Mouse (Mus musculus): ENCODE measurements around the gene Fstl3. TPM values are rescaled to one million over a fixed set of nuclear protein-coding genes. Genes with fewer than 3 reads are reported as not detected.

Fstl3 gene
- polyA plus RNA-seq (2012; rRNA removed), result 20.3 and 35.5 TPM in 2 replicates

GRCm38 (mm10) chr10:79777103-79777531 lies at the start of gene Fstl3:
Gene Fstl3 (plus strand): TSS chr10:79777272.

GRCm38 (mm10) chr10:79745898-79746773 lies 30.9 kb upstream of the Fstl3 start, which contains the start of gene Polrmt:
Gene Polrmt (minus strand): TSS chr10:79746581.

GRCm38 (mm10) chr10:79754856-79755516 lies 22.1 kb upstream of the Fstl3 start, which contains the start of gene Fgf22:
Gene Fgf22 (plus strand): TSS chr10:79755076.

GRCm38 (mm10) chr10:79766508-79767325 lies 10.4 kb upstream of the Fstl3 start, which contains the start of gene Rnf126:
Gene Rnf126 (minus strand): TSS chr10:79766952.

GRCm38 (mm10) chr10:79790861-79791260 lies 13.8 kb downstream of the Fstl3 start, which contains the start of gene Prss57:
Gene Prss57 (minus strand): TSS chr10:79790961.

GRCm38 (mm10) chr10:79793051-79793737 lies 16.1 kb downstream of the Fstl3 start, which contains the start of gene Palm:
Gene Palm (plus strand): TSS chr10:79793572.

GRCm38 (mm10) chr10:79820782-79821181 lies 43.7 kb downstream of the Fstl3 start, which contains the start of gene Misp:
Gene Misp (plus strand): TSS chr10:79820989.

Other genes with a start within 250 kb of the Fstl3 start
- 78.7 and 106 TPM in 2 replicates for gene Plpp2, start 243.5 kb upstream of the Fstl3 start, polyA plus RNA-seq (2012; rRNA removed)
- gene Mier2, start 222.1 kb upstream of the Fstl3 start, polyA plus RNA-seq (2012; rRNA removed), result 60.5 and 88.5 TPM in 2 replicates
- not detected in 2 replicates for gene Theg, start 189.9 kb upstream of the Fstl3 start, polyA plus RNA-seq (2012; rRNA removed)
- gene C2cd4c, start 163.2 kb upstream of the Fstl3 start, polyA plus RNA-seq (2012; rRNA removed), result 0.13 and 0.18 TPM in 2 replicates
- gene Shc2, start 139.4 kb upstream of the Fstl3 start, polyA plus RNA-seq (2012; rRNA removed), result 1.6 TPM in 2 replicates
- gene Odf3l2, start 131.5 kb upstream of the Fstl3 start, polyA plus RNA-seq (2012; rRNA removed), result not detected in 2 replicates
- 2.3 and 3.5 TPM in 2 replicates for gene Madcam1, start 112.7 kb upstream of the Fstl3 start, polyA plus RNA-seq (2012; rRNA removed)
- 46.3 and 70.6 TPM in 2 replicates for gene Tpgs1, start 107.9 kb upstream of the Fstl3 start, polyA plus RNA-seq (2012; rRNA removed)
- 128 and 187 TPM in 2 replicates for gene Cdc34, start 95.1 kb upstream of the Fstl3 start, polyA plus RNA-seq (2012; rRNA removed)
- 0.40 and 0.49 TPM in 2 replicates for gene Gzmm, start 88.3 kb upstream of the Fstl3 start, polyA plus RNA-seq (2012; rRNA removed)
- gene Bsg, start 72.8 kb upstream of the Fstl3 start, polyA plus RNA-seq (2012; rRNA removed), result 297 and 403 TPM in 2 replicates
- gene Hcn2, start 60.6 kb upstream of the Fstl3 start, polyA plus RNA-seq (2012; rRNA removed), result 4.5 and 13.1 TPM in 2 replicates
- gene Polrmt, start 30.7 kb upstream of the Fstl3 start, polyA plus RNA-seq (2012; rRNA removed), result 31.4 and 34.4 TPM in 2 replicates
- gene Fgf22, start 22.2 kb upstream of the Fstl3 start, polyA plus RNA-seq (2012; rRNA removed), result 1.4 and 3.3 TPM in 2 replicates
- 95.5 and 175 TPM in 2 replicates for gene Rnf126, start 10.3 kb upstream of the Fstl3 start, polyA plus RNA-seq (2012; rRNA removed)
- 0.06 TPM in 1 of 2 replicates, not detected in the other for gene Prss57, start 13.7 kb downstream of the Fstl3 start, polyA plus RNA-seq (2012; rRNA removed)
- 22.1 and 34.0 TPM in 2 replicates for gene Palm, start 16.3 kb downstream of the Fstl3 start, polyA plus RNA-seq (2012; rRNA removed)
- 27.0 and 27.4 TPM in 2 replicates for gene Misp, start 43.7 kb downstream of the Fstl3 start, polyA plus RNA-seq (2012; rRNA removed)
- gene Ptbp1, start 77.2 kb downstream of the Fstl3 start, polyA plus RNA-seq (2012; rRNA removed), result 94.3 and 115 TPM in 2 replicates
- 0.53 and 0.74 TPM in 2 replicates for gene Prtn3, start 97.2 kb downstream of the Fstl3 start, polyA plus RNA-seq (2012; rRNA removed)
- gene Plppr3, start 97.4 kb downstream of the Fstl3 start, polyA plus RNA-seq (2012; rRNA removed), result 1.6 and 2.0 TPM in 2 replicates
- 0.06 TPM in 1 of 2 replicates, not detected in the other for gene Elane, start 109.0 kb downstream of the Fstl3 start, polyA plus RNA-seq (2012; rRNA removed)
- 72.2 and 178 TPM in 2 replicates for gene Cfd, start 113.6 kb downstream of the Fstl3 start, polyA plus RNA-seq (2012; rRNA removed)
- gene Med16, start 131.7 kb downstream of the Fstl3 start, polyA plus RNA-seq (2012; rRNA removed), result 32.6 and 42.6 TPM in 2 replicates
- not detected in 2 replicates for gene Gm26602, start 133.6 kb downstream of the Fstl3 start, polyA plus RNA-seq (2012; rRNA removed)
- gene Kiss1r, start 139.7 kb downstream of the Fstl3 start, polyA plus RNA-seq (2012; rRNA removed), result 7.4 and 9.7 TPM in 2 replicates
- gene R3hdm4, start 143.9 kb downstream of the Fstl3 start, polyA plus RNA-seq (2012; rRNA removed), result 255 and 260 TPM in 2 replicates
- gene Arid3a, start 149.8 kb downstream of the Fstl3 start, polyA plus RNA-seq (2012; rRNA removed), result 7.4 and 10.0 TPM in 2 replicates
- gene Wdr18, start 182.9 kb downstream of the Fstl3 start, polyA plus RNA-seq (2012; rRNA removed), result 24.7 and 30.0 TPM in 2 replicates
- gene Grin3b, start 193.4 kb downstream of the Fstl3 start, polyA plus RNA-seq (2012; rRNA removed), result 0.12 TPM in 1 of 2 replicates, not detected in the other
- 256 and 400 TPM in 2 replicates for gene Tmem259, start 207.1 kb downstream of the Fstl3 start, polyA plus RNA-seq (2012; rRNA removed)
- gene Cnn2, start 211.3 kb downstream of the Fstl3 start, polyA plus RNA-seq (2012; rRNA removed), result 68.4 and 74.9 TPM in 2 replicates
- gene Abca7, start 219.2 kb downstream of the Fstl3 start, polyA plus RNA-seq (2012; rRNA removed), result 14.0 and 17.3 TPM in 2 replicates
- 6.0 and 9.1 TPM in 2 replicates for gene Arhgap45, start 239.4 kb downstream of the Fstl3 start, polyA plus RNA-seq (2012; rRNA removed)

All from stomach, adult 2 months (tissue).